Mouse (Mus musculus): ENCODE data around the gene Ttc39a.

GRCm38 (mm10) chr4:109412233-109412632, 5.8 kb downstream of the Ttc39a start:
- TF ChIP-seq CTCF (IDR thresholded peaks at IDR 0.05; ENCODE audit: extremely low read depth, insufficient read depth, low read length) = no peak
- no peak for TF ChIP-seq POLR2A (IDR thresholded peaks at IDR 0.05; ENCODE audit: extremely low read depth, insufficient read depth, low read length)

Measured in cortical plate, adult 2 months (tissue).